12 mouse cellular contexts compared by ENCODE assay signal in genomic region chr17:46132862-46133261, GRCm38 (mm10). TPM values are rescaled to one million over a fixed set of nuclear protein-coding genes. Genes with fewer than 3 reads are reported as not detected.
DNase-seq lines count a peak whose midpoint lies in the region; ATAC-seq and TF ChIP-seq lines count a peak whose summit lies in the region.
"Had no signal": no experiment of that assay in that cellular context is flagged by ENCODE, and none has a peak within 500 bp of the region (broad histone marks: within the 10 kb centered on the region; RNA-seq: fewer than 3 reads in every experiment).

No protein-coding gene starts in this region.

- intact Hi-C loops in heart, postnatal 25 days (cut with DNase I), result loop anchor here (1.0 to 5.0 kb wide), 2 partner anchors 286 to 402 kb away; no protein-coding TSS in a partner anchor

- H3K27me3 ChIP-seq in hindbrain, embryonic 10.5 days (ENCODE audit: insufficient read depth, poor library complexity, severe bottlenecking), result 0 out of 2 replicates have a peak, but pooled peaks cover 2% of the 10 kb centered on the region
- no peaks in the 10 kb centered on the region for H3K27me3 ChIP-seq in hindbrain, postnatal 0 days (ENCODE audit: insufficient read depth, low read length)
- no peaks in the 10 kb centered on the region for H3K27me3 ChIP-seq in lung, postnatal 0 days (replicated peaks; ENCODE audit: insufficient read depth, low read length)
- H3K27me3 ChIP-seq: forebrain, embryonic 15.5 days; midbrain, embryonic 13.5 days had no signal

- 0 out of 2 replicates have a peak overlapping the region, but pooled peaks have one; percentile 45 for H3K27ac ChIP-seq in hindbrain, embryonic 10.5 days
- no peak overlapping the region for H3K27ac ChIP-seq in hindbrain, postnatal 0 days
- H3K27ac ChIP-seq in lung, postnatal 0 days (ENCODE audit: low read length), result no peak overlapping the region
- H3K27ac ChIP-seq: forebrain, embryonic 15.5 days; midbrain, embryonic 13.5 days had no signal

- ATAC-seq in hindbrain, postnatal 0 days, result no peak
- ATAC-seq in lung, postnatal 0 days, result no peak
- ATAC-seq in erythroid progenitor cell, adult 5-6 weeks (replicated peaks; ENCODE audit: low FRiP score, poor library complexity, severe bottlenecking), result peak; percentile 89
- peak; percentile 62 for ATAC-seq in megakaryocyte-erythroid progenitor cell, adult 5-6 weeks (replicated peaks; ENCODE audit: low FRiP score, low TSS enrichment, poor library complexity, severe bottlenecking)

- DNase-seq in hindbrain, embryonic 10.5 days (ENCODE audit: low spot score), result no peak
- no peak for DNase-seq in hindbrain, postnatal 0 days (ENCODE audit: low spot score)
- DNase-seq in lung, postnatal 0 days (ENCODE audit: low spot score), result no peak
- no peak for DNase-seq in lung, postnatal 14 days
- DNase-seq in heart, postnatal 25 days (ENCODE audit: low spot score), result no peak
- DNase-seq: cerebellum, adult 11-12 months; cerebellum, postnatal 25 days; heart, adult 18-20 months had no signal

- H3K4me3 ChIP-seq in hindbrain, embryonic 10.5 days, result no peak overlapping the region
- no peak overlapping the region for H3K4me3 ChIP-seq in hindbrain, postnatal 0 days (ENCODE audit: low read length)
- no peak overlapping the region for H3K4me3 ChIP-seq in lung, postnatal 0 days (ENCODE audit: low read depth, low read length)
- H3K4me3 ChIP-seq: forebrain, embryonic 15.5 days; midbrain, embryonic 13.5 days had no signal

- peaks cover 7% of the 10 kb centered on the region for H3K4me1 ChIP-seq in hindbrain, embryonic 10.5 days (replicated peaks)
- no peaks in the 10 kb centered on the region for H3K4me1 ChIP-seq in hindbrain, postnatal 0 days (ENCODE audit: insufficient read depth, low read length)
- no peaks in the 10 kb centered on the region for H3K4me1 ChIP-seq in lung, postnatal 0 days (ENCODE audit: insufficient read depth, low read depth, low read length)
- H3K4me1 ChIP-seq: forebrain, embryonic 15.5 days had no signal

- no peak overlapping the region for H3K4me2 ChIP-seq in hindbrain, postnatal 0 days (ENCODE audit: low read depth, low read length)
- no peak overlapping the region for H3K4me2 ChIP-seq in lung, postnatal 0 days (replicated peaks; ENCODE audit: low read depth, low read length)
- H3K4me2 ChIP-seq: forebrain, embryonic 15.5 days; midbrain, embryonic 13.5 days had no signal

- no peaks in the 10 kb centered on the region for H3K9me3 ChIP-seq in hindbrain, embryonic 10.5 days
- no peaks in the 10 kb centered on the region for H3K9me3 ChIP-seq in hindbrain, postnatal 0 days (ENCODE audit: low read length)
- H3K9me3 ChIP-seq in lung, postnatal 0 days (ENCODE audit: low read length), result no peaks in the 10 kb centered on the region
- H3K9me3 ChIP-seq: forebrain, embryonic 15.5 days; midbrain, embryonic 13.5 days had no signal

- TF ChIP-seq EP300 in lung, postnatal 0 days (IDR thresholded peaks at IDR 0.05), result no peak

- WGBS in hindbrain, embryonic 10.5 days, result 71% methylated on average over 8 of the region's 8 CpGs
- WGBS in hindbrain, postnatal 0 days, result 62% methylated on average over 8 of the region's 8 CpGs
- WGBS in lung, postnatal 0 days, result 47% methylated on average over 8 of the region's 8 CpGs

- H3K36me3 ChIP-seq in hindbrain, embryonic 10.5 days, result peaks cover 29% of the 10 kb centered on the region
- peaks cover 16% of the 10 kb centered on the region for H3K36me3 ChIP-seq in hindbrain, postnatal 0 days (ENCODE audit: insufficient read depth, low read length)
- H3K36me3 ChIP-seq in lung, postnatal 0 days (ENCODE audit: insufficient read depth, low read length), result peaks cover 14% of the 10 kb centered on the region

- no peak overlapping the region for H3K9ac ChIP-seq in hindbrain, postnatal 0 days (replicated peaks; ENCODE audit: low read length)
- H3K9ac ChIP-seq in lung, postnatal 0 days (replicated peaks; ENCODE audit: low read depth), result no peak overlapping the region
- H3K9ac ChIP-seq: forebrain, embryonic 15.5 days; midbrain, embryonic 13.5 days had no signal

- no peak for TF ChIP-seq CTCF in hindbrain, postnatal 0 days (IDR thresholded peaks at IDR 0.05; ENCODE audit: low read depth)
- 0 out of 2 replicates have a peak, but pooled peaks have one; percentile 4 for TF ChIP-seq CTCF in lung, postnatal 0 days (IDR thresholded peaks at IDR 0.05)

RNA-seq across cellular contexts. Expression of gene Rsph9, which starts 11.2 kb away (rescaled TPM):
- polyA plus RNA-seq in hindbrain, embryonic 10.5 days (2016; fragmentation: Nextera tagmentation; extraction: Ambion mirVana), result 14.5 and 20.5 TPM in 2 replicates
- 50.7 and 54.3 TPM in 2 replicates for total RNA-seq in hindbrain, postnatal 0 days (2014; rRNA removed)
- polyA plus RNA-seq in hindbrain, postnatal 0 days (2015; fragmentation: Nextera tagmentation; extraction: Ambion mirVana), result 74.7 and 80.0 TPM in 2 replicates
- 31.7 and 32.4 TPM in 2 replicates for polyA plus RNA-seq in lung, postnatal 0 days (2015; fragmentation: Nextera tagmentation; extraction: Ambion mirVana)
- 3.8 and 6.8 TPM in 2 replicates for total RNA-seq in erythroid progenitor cell, adult 5-6 weeks (2015; ENCODE audit: low replicate concordance)
- 9.9 TPM in 1 of 2 replicates, not detected in the other for total RNA-seq in erythroid progenitor cell, adult 5-6 weeks (2017; ENCODE audit: low replicate concordance)
- 4.3 TPM in 1 of 2 replicates, not detected in the other for total RNA-seq in megakaryocyte-erythroid progenitor cell, adult 5-6 weeks (2014; fragmentation: Nextera tagmentation)
- total RNA-seq in megakaryocyte-erythroid progenitor cell, adult 5-6 weeks (2017), result not detected in 2 replicates
- 1 to 10 TPM; 1.1 to 1.2 TPM for total RNA-seq in heart, postnatal 25 days (2021)

RNA-seq across cellular contexts. Expression of gene Mad2l1bp, which starts 20.5 kb away (rescaled TPM):
- polyA plus RNA-seq in hindbrain, embryonic 10.5 days (2016; fragmentation: Nextera tagmentation; extraction: Ambion mirVana), result 38.7 and 38.9 TPM in 2 replicates
- total RNA-seq in hindbrain, postnatal 0 days (2014; rRNA removed), result 10.2 and 16.2 TPM in 2 replicates
- 17.2 and 17.5 TPM in 2 replicates for polyA plus RNA-seq in hindbrain, postnatal 0 days (2015; fragmentation: Nextera tagmentation; extraction: Ambion mirVana)
- polyA plus RNA-seq in lung, postnatal 0 days (2015; fragmentation: Nextera tagmentation; extraction: Ambion mirVana), result 43.5 and 44.6 TPM in 2 replicates
- 75.0 and 75.3 TPM in 2 replicates for total RNA-seq in erythroid progenitor cell, adult 5-6 weeks (2015; ENCODE audit: low replicate concordance)
- total RNA-seq in erythroid progenitor cell, adult 5-6 weeks (2017; ENCODE audit: low replicate concordance), result 22.3 and 26.2 TPM in 2 replicates
- 15.4 and 16.1 TPM in 2 replicates for total RNA-seq in megakaryocyte-erythroid progenitor cell, adult 5-6 weeks (2014; fragmentation: Nextera tagmentation)
- total RNA-seq in megakaryocyte-erythroid progenitor cell, adult 5-6 weeks (2017), result 8.0 and 9.7 TPM in 2 replicates
- 10 to 100 TPM; 17.2 to 22.4 TPM for total RNA-seq in heart, postnatal 25 days (2021)

RNA-seq across cellular contexts. Expression of gene Mrps18a, which starts 22.1 kb away (rescaled TPM):
- 148 and 151 TPM in 2 replicates for polyA plus RNA-seq in hindbrain, embryonic 10.5 days (2016; fragmentation: Nextera tagmentation; extraction: Ambion mirVana)
- total RNA-seq in hindbrain, postnatal 0 days (2014; rRNA removed), result 62.8 and 67.1 TPM in 2 replicates
- polyA plus RNA-seq in hindbrain, postnatal 0 days (2015; fragmentation: Nextera tagmentation; extraction: Ambion mirVana), result 165 and 169 TPM in 2 replicates
- 96.4 and 103 TPM in 2 replicates for polyA plus RNA-seq in lung, postnatal 0 days (2015; fragmentation: Nextera tagmentation; extraction: Ambion mirVana)
- 11.3 and 22.7 TPM in 2 replicates for total RNA-seq in erythroid progenitor cell, adult 5-6 weeks (2015; ENCODE audit: low replicate concordance)
- 9.0 and 19.4 TPM in 2 replicates for total RNA-seq in erythroid progenitor cell, adult 5-6 weeks (2017; ENCODE audit: low replicate concordance)
- 67.8 and 89.9 TPM in 2 replicates for total RNA-seq in megakaryocyte-erythroid progenitor cell, adult 5-6 weeks (2014; fragmentation: Nextera tagmentation)
- total RNA-seq in megakaryocyte-erythroid progenitor cell, adult 5-6 weeks (2017), result 39.1 and 50.0 TPM in 2 replicates
- 100 to 1,000 TPM; 121 to 134 TPM for total RNA-seq in heart, postnatal 25 days (2021)

RNA-seq across cellular contexts. Expression of gene Gtpbp2, which starts 28.0 kb away (rescaled TPM):
- 32.6 and 37.8 TPM in 2 replicates for polyA plus RNA-seq in hindbrain, embryonic 10.5 days (2016; fragmentation: Nextera tagmentation; extraction: Ambion mirVana)
- total RNA-seq in hindbrain, postnatal 0 days (2014; rRNA removed), result 68.0 and 94.8 TPM in 2 replicates
- polyA plus RNA-seq in hindbrain, postnatal 0 days (2015; fragmentation: Nextera tagmentation; extraction: Ambion mirVana), result 25.8 and 27.9 TPM in 2 replicates
- 38.8 and 39.5 TPM in 2 replicates for polyA plus RNA-seq in lung, postnatal 0 days (2015; fragmentation: Nextera tagmentation; extraction: Ambion mirVana)
- total RNA-seq in erythroid progenitor cell, adult 5-6 weeks (2015; ENCODE audit: low replicate concordance), result 369 and 467 TPM in 2 replicates
- 572 and 831 TPM in 2 replicates for total RNA-seq in erythroid progenitor cell, adult 5-6 weeks (2017; ENCODE audit: low replicate concordance)
- total RNA-seq in megakaryocyte-erythroid progenitor cell, adult 5-6 weeks (2014; fragmentation: Nextera tagmentation), result 47.9 and 52.5 TPM in 2 replicates
- 23.7 and 24.6 TPM in 2 replicates for total RNA-seq in megakaryocyte-erythroid progenitor cell, adult 5-6 weeks (2017)
- total RNA-seq in heart, postnatal 25 days (2021), result 10 to 100 TPM; 67.5 to 70.6 TPM

Comparison
In these comparisons a context has a peak if more than half of its experiments do, and no peak if none do; other contexts are left out.
1. ATAC-seq: peak in erythroid progenitor cell, adult 5-6 weeks (single experiment) and megakaryocyte-erythroid progenitor cell, adult 5-6 weeks (single experiment); none in hindbrain, postnatal 0 days (single experiment) and lung, postnatal 0 days (single experiment).